Mouse (Mus musculus) forebrain, embryonic 16.5 days (tissue): ENCODE data around the gene Iars. TPM values are rescaled to one million over a fixed set of nuclear protein-coding genes. Genes with fewer than 3 reads are reported as not detected.
A peak's percentile ranks its signal among the peaks of the same experiment; 100 is the strongest.

Experiments
- ATAC-seq: fragments of 200-750 bp; cut with Nextera tagmentation; 2 replicates; pipeline ENCODE4 v1.8.0; 2017; ENCODE audit warnings: mild to moderate bottlenecking, moderate library complexity
- H3K27ac ChIP-seq: fragments of 300-500 bp; sonication (generic); 2 replicates; pipeline ENCODE4 v1.5.1; 2014; ENCODE audit warnings: low read length, control low read depth
- H3K27me3 ChIP-seq: fragments of 300-500 bp; sonication (generic); replicated peaks from 2 replicates; pipeline ENCODE4 v1.6.1; 2014; ENCODE audit warnings: low read length; ENCODE audit not compliant: control insufficient read depth, insufficient read depth
- H3K36me3 ChIP-seq: fragments of 300-500 bp; sonication (generic); 2 replicates; pipeline ENCODE4 v1.6.1; 2014; ENCODE audit not compliant: control insufficient read depth, insufficient read depth
- H3K4me1 ChIP-seq: fragments of 300-500 bp; sonication (generic); replicated peaks from 2 replicates; pipeline ENCODE4 v1.6.1; 2014; ENCODE audit warnings: low read length; ENCODE audit not compliant: control insufficient read depth, insufficient read depth
- H3K4me2 ChIP-seq: fragments of 300-500 bp; sonication (generic); 2 replicates; pipeline ENCODE4 v1.6.1; 2014; ENCODE audit warnings: mild to moderate bottlenecking, low read length, control low read depth
- H3K4me3 ChIP-seq: fragments of 300-500 bp; sonication (generic); replicated peaks from 2 replicates; pipeline ENCODE4 v1.5.1; 2014; ENCODE audit warnings: mild to moderate bottlenecking, low read length, control low read depth
- H3K9ac ChIP-seq: fragments of 300-500 bp; sonication (generic); replicated peaks from 2 replicates; pipeline ENCODE4 v1.6.1; 2014; ENCODE audit warnings: low read depth, low read length, control low read depth
- H3K9me3 ChIP-seq: fragments of 300-500 bp; sonication (generic); 2 replicates; pipeline ENCODE4 v1.6.1; 2016; ENCODE audit warnings: low read length; ENCODE audit not compliant: control insufficient read depth
- WGBS: fragments of 180-500 bp; shearing (Covaris S2); extraction: QIAGEN DNeasy Blood & Tissue Kit; methylation state at CpG from one replicate; pipeline ENCODE4 v1.1.7; 2014; 5-methylcytosine and 5-hydroxymethylcytosine counted together
- polyA plus RNA-seq: library from polyadenylated mRNA; unstranded; fragments of >200 nt; fragmentation: Nextera tagmentation; extraction: Ambion mirVana; gene quantifications from 2 replicates; pipeline ENCODE4 v1.2.1, GENCODE M21; 2015

Iars gene
- 63.9 and 64.3 TPM in 2 replicates for polyA plus RNA-seq

GRCm38 (mm10) chr13:49681351-49682232, at the start of gene Iars:
Gene Iars (plus strand): TSS chr13:49682100.
- Histone ChIP-seq H3K4me2 (peak within 1 kb of the TSS; percentile 80), H3K27ac (peak within 1 kb of the TSS; percentile 66; the same call in 1 of the 2 replicates), H3K27me3 (no peaks in the 10 kb centered on the region), H3K36me3 (peaks cover 11% of the 10 kb centered on the region; the same call in 1 of the 2 replicates), H3K9ac (peak within 1 kb of the TSS; percentile 86), H3K4me1 (peaks cover 24% of the 10 kb centered on the region), H3K9me3 (no peaks in the 10 kb centered on the region), H3K4me3 (peak within 1 kb of the TSS; percentile 92)
- ATAC-seq, result peak; percentile 100
- WGBS, result 6% methylated on average over 26 of the region's 26 CpGs

- no peak overlapping the region for H3K9ac ChIP-seq
- H3K27ac ChIP-seq, result no peak overlapping the region
- ATAC-seq, result no peak
- H3K4me1 ChIP-seq, result no peaks in the 10 kb centered on the region
- no peaks in the 10 kb centered on the region for H3K9me3 ChIP-seq
- no peak overlapping the region for H3K4me2 ChIP-seq
- 98% methylated on average over 2 of the region's 2 CpGs for WGBS
- H3K27me3 ChIP-seq, result no peaks in the 10 kb centered on the region
- H3K36me3 ChIP-seq, result no peaks in the 10 kb centered on the region
- H3K4me3 ChIP-seq, result no peak overlapping the region
These were observed 41.9 kb upstream of the Iars start for GRCm38 (mm10) chr13:49639965-49640364.

GRCm38 (mm10) chr13:49642650-49643049, 39.2 kb upstream of the Iars start:
- ATAC-seq, result no peak
- 72% methylated on average over 6 of the region's 6 CpGs for WGBS
- Histone ChIP-seq H3K9ac (no peak overlapping the region), H3K4me2 (no peak overlapping the region), H3K27me3 (no peaks in the 10 kb centered on the region), H3K27ac (no peak overlapping the region), H3K36me3 (no peaks in the 10 kb centered on the region), H3K4me1 (no peaks in the 10 kb centered on the region), H3K9me3 (no peaks in the 10 kb centered on the region), H3K4me3 (no peak overlapping the region)

- Histone ChIP-seq H3K4me2 (no peak overlapping the region), H3K4me3 (no peak overlapping the region), H3K36me3 (no peaks in the 10 kb centered on the region), H3K27ac (no peak overlapping the region), H3K4me1 (no peaks in the 10 kb centered on the region), H3K9ac (no peak overlapping the region), H3K27me3 (no peaks in the 10 kb centered on the region), H3K9me3 (no peaks in the 10 kb centered on the region)
- no peak for ATAC-seq
These were observed 38.1 kb upstream of the Iars start for GRCm38 (mm10) chr13:49643669-49644362.

- Histone ChIP-seq H3K27me3 (no peaks in the 10 kb centered on the region), H3K27ac (no peak overlapping the region), H3K4me1 (no peaks in the 10 kb centered on the region), H3K4me3 (no peak overlapping the region), H3K4me2 (no peak overlapping the region), H3K9me3 (no peaks in the 10 kb centered on the region), H3K36me3 (no peaks in the 10 kb centered on the region), H3K9ac (no peak overlapping the region)
- WGBS, result 67% methylated on average over 2 of the region's 2 CpGs
- no peak for ATAC-seq
These were observed 37.0 kb upstream of the Iars start for GRCm38 (mm10) chr13:49644731-49645529.

- 84% methylated on average over 1 of the region's 1 CpGs for WGBS
- H3K4me3 ChIP-seq, result no peak overlapping the region
- no peak overlapping the region for H3K9ac ChIP-seq
- ATAC-seq, result no peak
- no peak overlapping the region for H3K27ac ChIP-seq
- H3K4me2 ChIP-seq, result no peak overlapping the region
- no peaks in the 10 kb centered on the region for H3K4me1 ChIP-seq
- H3K9me3 ChIP-seq, result no peaks in the 10 kb centered on the region
- no peaks in the 10 kb centered on the region for H3K36me3 ChIP-seq
- H3K27me3 ChIP-seq, result no peaks in the 10 kb centered on the region
These were observed 35.9 kb upstream of the Iars start for GRCm38 (mm10) chr13:49646019-49646418.

GRCm38 (mm10) chr13:49651136-49651535, 30.8 kb upstream of the Iars start:
- Histone ChIP-seq H3K4me1 (peaks cover 14% of the 10 kb centered on the region), H3K4me3 (no peak overlapping the region), H3K4me2 (no peak overlapping the region), H3K9me3 (no peaks in the 10 kb centered on the region), H3K36me3 (no peaks in the 10 kb centered on the region), H3K27me3 (no peaks in the 10 kb centered on the region), H3K9ac (no peak overlapping the region), H3K27ac (no peak overlapping the region)
- no peak for ATAC-seq
- 20% methylated on average over 2 of the region's 2 CpGs for WGBS

- H3K27ac ChIP-seq, result no peak overlapping the region
- H3K9ac ChIP-seq, result peak overlapping the region; percentile 52; the same call in 1 of the 2 replicates
- WGBS, result 2% methylated on average over 4 of the region's 4 CpGs
- H3K4me2 ChIP-seq, result peak overlapping the region; percentile 65
- H3K36me3 ChIP-seq, result no peaks in the 10 kb centered on the region
- H3K9me3 ChIP-seq, result no peaks in the 10 kb centered on the region
- H3K27me3 ChIP-seq, result no peaks in the 10 kb centered on the region
- H3K4me3 ChIP-seq, result peak overlapping the region; percentile 85
- ATAC-seq, result no peak
- H3K4me1 ChIP-seq, result peaks cover 14% of the 10 kb centered on the region
These were observed 30.0 kb upstream of the Iars start for GRCm38 (mm10) chr13:49651781-49652351.
